Mouse (Mus musculus): Measurements from ENCODE around the gene Abcc3.

Gene Abcc3

GRCm38 (mm10) chr11:94351094-94351493, 41.7 kb downstream of the Abcc3 start:
- no peak for DNase-seq (ENCODE audit: inconsistent ontology term)

GRCm38 (mm10) chr11:94350337-94350736, 42.5 kb downstream of the Abcc3 start:
- no peak for DNase-seq (ENCODE audit: inconsistent ontology term)

GRCm38 (mm10) chr11:94349839-94350238, 43.0 kb downstream of the Abcc3 start:
- DNase-seq (ENCODE audit: inconsistent ontology term): no peak

- no peak for DNase-seq (ENCODE audit: inconsistent ontology term)
Measured at GRCm38 (mm10) chr11:94347063-94347575, 45.7 kb downstream of the Abcc3 start.

- DNase-seq (ENCODE audit: inconsistent ontology term): peak; percentile 92
Measured at GRCm38 (mm10) chr11:94346611-94347010, 46.2 kb downstream of the Abcc3 start.

GRCm38 (mm10) chr11:94345926-94346325, 46.9 kb downstream of the Abcc3 start:
- DNase-seq (ENCODE audit: inconsistent ontology term): no peak

- DNase-seq (ENCODE audit: inconsistent ontology term): no peak
Measured at GRCm38 (mm10) chr11:94344470-94344869, 48.3 kb downstream of the Abcc3 start.

GRCm38 (mm10) chr11:94343955-94344358, 48.8 kb downstream of the Abcc3 start:
- DNase-seq (ENCODE audit: inconsistent ontology term): no peak

- DNase-seq (ENCODE audit: inconsistent ontology term): no peak
Measured at GRCm38 (mm10) chr11:94342114-94342905, 50.5 kb downstream of the Abcc3 start.

- no peak for DNase-seq (ENCODE audit: inconsistent ontology term)
Measured at GRCm38 (mm10) chr11:94340948-94341933, 51.6 kb downstream of the Abcc3 start.

GRCm38 (mm10) chr11:94339732-94340585, 52.8 kb downstream of the Abcc3 start:
- DNase-seq (ENCODE audit: inconsistent ontology term): peak; percentile 62

- no peak for DNase-seq (ENCODE audit: inconsistent ontology term)
Measured at GRCm38 (mm10) chr11:94338347-94338746, 54.5 kb downstream of the Abcc3 start.

- no peak for DNase-seq (ENCODE audit: inconsistent ontology term)
Measured at GRCm38 (mm10) chr11:94336551-94336950, 56.2 kb downstream of the Abcc3 start.

GRCm38 (mm10) chr11:94334386-94334968, 58.3 kb downstream of the Abcc3 start:
- no peak for DNase-seq (ENCODE audit: inconsistent ontology term)

GRCm38 (mm10) chr11:94332726-94333125, 60.1 kb downstream of the Abcc3 start:
- DNase-seq (ENCODE audit: inconsistent ontology term): no peak

- no peak for DNase-seq (ENCODE audit: inconsistent ontology term)
Measured at GRCm38 (mm10) chr11:94330211-94330610, 62.6 kb downstream of the Abcc3 start.

- peak; percentile 56 for DNase-seq (ENCODE audit: inconsistent ontology term)
Measured at GRCm38 (mm10) chr11:94329270-94329891, 63.4 kb downstream of the Abcc3 start.

GRCm38 (mm10) chr11:94328644-94329025, 64.2 kb downstream of the Abcc3 start:
- no peak for DNase-seq (ENCODE audit: inconsistent ontology term)

GRCm38 (mm10) chr11:94327693-94328643, 64.8 kb downstream of the Abcc3 start, which contains the start of gene Ankrd40:
Gene Ankrd40 (plus strand): TSS chr11:94328001.
- peak; percentile 99 for DNase-seq (ENCODE audit: inconsistent ontology term)
